Mouse (Mus musculus): Measurements from ENCODE around the gene Ahnak.

DNA sequence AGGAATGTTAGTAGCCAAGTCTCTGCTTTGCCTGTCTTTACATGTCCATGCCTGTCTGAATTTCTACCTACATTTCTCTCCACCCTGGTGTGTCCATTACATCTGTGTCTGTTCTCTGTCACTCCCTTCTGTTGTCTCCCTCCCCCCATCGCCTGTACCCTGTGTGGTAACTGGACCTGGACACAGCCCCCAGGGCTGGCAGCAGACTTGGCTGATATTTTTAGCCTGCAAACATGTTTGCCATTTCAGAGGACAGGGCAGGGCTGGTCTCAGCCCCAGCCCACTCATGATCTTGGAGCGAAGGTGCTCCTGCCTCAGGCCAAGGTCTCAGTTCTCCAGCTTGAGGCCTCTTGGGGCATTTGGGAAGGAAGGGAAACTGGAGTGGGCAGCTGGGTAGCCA, 1.3 kb upstream of the Ahnak start:
- no peak for TF ChIP-seq CTCF (IDR thresholded peaks at IDR 0.05; ENCODE audit: extremely low read depth, insufficient read length, insufficient replicate concordance, low read depth, low read length)
- TF ChIP-seq POLR2A (IDR thresholded peaks at IDR 0.05; ENCODE audit: low read depth, low read length): no peak
